Mouse (Mus musculus): Measurements from ENCODE around the gene Cep85l.

Cep85l gene

GRCm38 (mm10) chr10:53379709-53380106 lies at the start of gene Cep85l:
Gene Cep85l, minus strand, starts transcription at chr10:53379947.
- in situ Hi-C loops (cut with MboI, MseI), result no loop called here

GRCm38 (mm10) chr10:53428695-53429447 lies 49.1 kb upstream of the Cep85l start:
- in situ Hi-C loops (cut with MboI, MseI), result no loop called here

GRCm38 (mm10) chr10:53426524-53426923 lies 46.8 kb upstream of the Cep85l start:
- in situ Hi-C loops (cut with MboI, MseI), result no loop called here

GRCm38 (mm10) chr10:53423091-53423490 lies 43.3 kb upstream of the Cep85l start:
- in situ Hi-C loops (cut with MboI, MseI), result no loop called here

GRCm38 (mm10) chr10:53422206-53422605 lies 42.5 kb upstream of the Cep85l start:
- in situ Hi-C loops (cut with MboI, MseI), result no loop called here

GRCm38 (mm10) chr10:53421613-53422012 lies 41.9 kb upstream of the Cep85l start:
- in situ Hi-C loops (cut with MboI, MseI), result no loop called here

DNA sequence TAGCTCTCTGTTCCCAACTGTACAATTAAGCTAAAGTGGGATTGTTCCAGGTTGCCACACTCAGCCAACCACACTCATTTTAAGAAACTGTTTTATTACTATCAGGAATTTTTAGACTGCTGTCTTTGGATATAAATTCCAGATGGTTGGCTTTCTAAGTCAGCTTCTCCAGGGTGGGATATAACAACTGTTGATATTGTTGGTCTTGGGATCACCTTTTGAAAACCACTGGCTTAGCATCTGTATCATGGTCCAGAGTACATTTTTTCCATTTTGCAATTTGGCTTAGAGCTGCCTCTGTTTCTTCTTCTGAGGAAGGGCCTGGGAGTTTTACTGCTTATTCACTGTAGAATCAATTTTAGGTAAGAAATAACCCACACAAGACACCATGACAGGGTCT lies 40.3 kb upstream of the Cep85l start:
- in situ Hi-C loops (cut with MboI, MseI), result no loop called here

DNA sequence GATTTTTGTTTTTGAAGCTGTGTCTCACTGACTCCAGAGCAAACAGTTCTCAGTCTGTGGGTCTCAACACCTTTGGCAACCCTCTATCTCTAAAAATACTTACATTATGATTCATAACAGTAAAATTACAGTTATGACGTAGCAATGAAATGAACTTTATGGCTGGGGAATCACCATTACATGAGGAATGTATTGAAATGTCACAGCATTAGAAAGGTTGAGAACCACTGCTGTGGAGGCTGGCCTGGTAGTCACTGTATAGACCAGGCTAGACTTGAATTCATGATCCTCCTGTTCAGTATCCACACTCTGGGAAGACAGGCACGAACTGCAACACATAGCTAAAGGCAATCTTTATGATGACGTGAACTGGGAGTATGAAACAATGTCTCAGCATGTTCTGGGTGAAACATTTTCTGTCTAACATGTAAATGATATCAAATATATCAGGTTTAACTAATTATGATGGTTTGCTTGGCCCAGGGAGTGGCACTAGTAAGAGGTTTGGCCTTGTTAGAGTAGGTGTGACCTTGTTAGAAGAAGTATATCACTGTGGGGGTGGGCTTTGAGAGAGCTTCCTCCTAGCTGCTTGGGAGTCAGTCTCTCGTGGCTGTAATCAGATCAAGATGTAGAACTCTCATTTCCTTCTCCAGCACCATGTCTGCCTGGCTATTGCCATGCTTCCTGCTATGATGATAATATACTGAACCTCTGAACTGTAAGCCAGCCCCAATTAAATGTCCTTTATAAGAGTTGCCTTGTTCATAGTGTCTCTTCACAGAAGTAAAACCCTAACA lies 39.6 kb upstream of the Cep85l start:
- in situ Hi-C loops (cut with MboI, MseI), result no loop called here

DNA sequence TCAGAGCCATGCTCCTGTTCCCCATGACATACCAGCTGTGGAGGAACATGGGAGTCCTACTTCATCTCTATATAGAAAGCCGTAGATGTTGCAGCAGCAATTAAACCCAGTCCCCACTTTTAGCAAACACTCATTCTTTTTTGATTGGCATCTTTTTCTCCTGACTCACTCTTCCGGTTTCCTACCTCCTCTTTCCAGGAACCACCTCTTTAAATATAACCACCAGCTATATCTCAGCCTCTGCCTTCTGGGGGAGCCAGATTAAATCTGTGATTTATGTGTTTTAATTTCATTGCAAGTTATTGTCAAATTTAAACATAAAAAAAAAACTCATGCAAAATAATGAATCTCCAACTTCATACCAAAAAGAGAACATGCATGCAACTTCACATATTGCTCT lies 37.3 kb upstream of the Cep85l start:
- in situ Hi-C loops (cut with MboI, MseI), result no loop called here

DNA sequence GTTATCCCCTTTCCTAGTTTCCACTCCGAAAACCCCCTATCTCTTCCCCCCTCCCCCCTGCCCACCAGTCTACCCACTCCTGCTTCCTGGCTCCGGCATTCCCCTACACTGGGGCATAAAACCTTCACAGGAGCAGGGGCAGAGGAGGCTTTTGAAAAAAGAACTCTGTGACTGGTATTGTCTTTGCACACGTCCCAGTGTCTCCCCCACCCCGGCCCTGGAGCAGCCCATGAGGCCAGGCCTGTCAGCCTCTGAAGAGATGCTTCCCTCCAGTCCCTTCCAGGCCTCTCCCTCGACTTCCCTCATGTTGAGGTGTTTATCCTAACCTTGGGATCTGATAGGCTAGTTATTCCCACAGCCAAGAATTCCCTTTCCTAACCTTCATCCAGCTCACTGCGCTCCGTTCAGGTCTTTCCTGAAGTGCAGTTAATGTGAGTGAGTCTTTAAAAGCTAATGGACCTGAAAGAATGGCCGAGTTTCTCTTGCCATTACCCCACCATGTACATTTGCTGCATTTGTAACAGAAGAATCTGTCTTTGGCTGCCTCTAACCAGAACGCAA lies 36.5 kb upstream of the Cep85l start:
- in situ Hi-C loops (cut with MboI, MseI), result no loop called here

- in situ Hi-C loops (cut with MboI, MseI), result no loop called here
Observed at GRCm38 (mm10) chr10:53415252-53415651, 35.5 kb upstream of the Cep85l start.

DNA sequence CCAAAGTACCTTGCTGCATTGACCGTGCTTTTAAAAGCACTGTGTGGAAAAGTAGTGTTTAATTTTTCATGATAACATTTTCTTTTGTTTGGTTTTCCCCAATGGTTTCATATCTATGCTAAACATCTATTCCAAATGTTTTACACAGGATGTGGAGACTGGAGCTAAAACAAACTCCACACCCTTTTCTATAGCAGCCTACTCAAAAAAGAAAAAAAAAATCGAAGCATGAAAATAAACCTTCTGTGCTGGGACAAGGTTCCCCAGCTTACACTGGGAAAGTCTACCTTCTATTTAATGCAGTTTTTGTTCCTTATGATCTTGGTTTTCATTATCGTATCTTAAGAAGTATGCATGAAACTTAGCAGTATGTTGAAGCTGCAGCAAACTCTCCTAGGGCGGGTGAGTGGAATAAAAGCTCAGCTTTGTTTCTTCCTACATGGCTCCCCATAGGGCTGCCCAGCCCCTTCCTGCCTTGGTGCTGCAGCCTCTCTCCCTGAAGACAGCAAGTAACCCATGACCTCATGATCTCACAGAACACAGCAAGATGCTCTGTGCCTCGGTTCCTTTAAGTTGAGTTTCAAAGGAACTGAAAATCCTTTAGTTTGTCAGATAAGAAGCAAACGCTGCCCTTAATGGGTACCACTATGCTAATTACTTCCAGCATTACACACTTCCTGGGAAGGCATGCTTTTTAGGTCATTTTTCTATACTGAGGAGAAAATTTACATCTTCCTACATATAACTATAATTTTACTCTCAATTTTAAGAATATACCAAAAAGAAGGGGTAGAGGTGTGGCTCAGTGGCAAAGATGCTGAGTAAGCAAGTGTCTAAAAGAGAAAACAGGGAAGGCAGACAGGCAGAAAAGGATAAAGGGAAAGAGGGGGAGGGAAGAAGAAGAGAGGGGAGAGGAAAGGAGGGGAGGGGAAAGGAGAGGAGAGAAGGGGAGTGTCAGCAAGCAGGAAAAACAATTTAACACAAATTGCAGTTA lies 34.6 kb upstream of the Cep85l start:
- in situ Hi-C loops (cut with MboI, MseI), result no loop called here

DNA sequence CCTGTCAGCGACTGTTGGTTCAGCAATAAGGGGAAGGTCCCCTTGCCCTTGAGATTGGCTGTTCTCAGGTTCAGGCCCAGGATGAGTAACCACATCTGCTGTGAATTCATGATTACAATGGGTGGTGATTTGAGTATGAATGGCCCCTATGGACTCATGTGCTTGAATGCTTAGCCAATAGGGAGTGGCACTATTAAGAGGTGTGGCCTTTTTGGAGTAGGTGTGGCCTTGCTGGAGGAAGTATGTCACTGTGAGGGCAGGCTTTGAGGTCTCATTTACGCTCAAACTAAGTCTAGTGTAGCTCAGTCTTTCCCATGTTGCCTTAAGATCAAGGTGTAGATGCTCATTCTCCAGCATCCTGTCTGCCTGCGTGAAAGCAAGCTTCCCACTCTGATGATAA lies 33.2 kb upstream of the Cep85l start:
- in situ Hi-C loops (cut with MboI, MseI), result no loop called here

- in situ Hi-C loops (cut with MboI, MseI), result no loop called here
Observed at GRCm38 (mm10) chr10:53412165-53412564, 32.4 kb upstream of the Cep85l start.

GRCm38 (mm10) chr10:53410831-53411230 lies 31.1 kb upstream of the Cep85l start:
- in situ Hi-C loops (cut with MboI, MseI), result no loop called here

DNA sequence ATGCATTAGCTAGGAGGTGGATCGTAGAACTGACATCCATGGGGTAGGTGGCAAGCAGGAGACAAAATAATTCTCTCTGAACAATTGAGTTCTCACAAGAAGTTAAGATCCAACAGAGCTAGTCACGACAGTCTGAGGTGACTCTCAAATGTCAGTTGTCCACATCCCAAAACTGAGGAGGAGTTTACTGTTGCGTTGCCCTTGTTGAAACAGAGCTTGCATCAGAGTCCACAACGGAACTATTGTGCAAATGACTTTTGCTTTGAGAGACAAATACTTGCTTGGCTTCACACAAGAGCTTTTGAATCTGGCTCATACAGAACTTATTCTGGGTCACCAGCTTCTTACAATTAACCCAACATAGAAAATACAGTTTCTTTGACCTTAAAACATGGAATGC lies 27.7 kb upstream of the Cep85l start:
- in situ Hi-C loops (cut with MboI, MseI), result no loop called here

DNA sequence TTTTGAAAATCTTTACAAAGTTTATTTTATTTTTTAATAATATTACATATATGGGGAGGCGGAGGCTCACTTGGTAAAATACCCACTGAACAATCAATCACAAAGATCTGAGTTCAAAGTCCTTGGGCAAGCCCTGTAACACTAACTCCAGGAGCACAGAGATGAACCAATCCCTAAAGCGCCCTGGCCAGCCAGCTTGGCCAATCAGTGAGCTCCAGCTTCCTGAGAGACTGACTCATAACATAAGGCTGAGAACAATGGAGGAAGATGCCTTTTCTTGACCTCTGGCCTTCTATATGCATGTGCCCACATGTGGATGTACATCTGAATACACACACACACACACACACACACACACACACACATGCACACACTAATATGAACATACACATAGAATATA lies 27.1 kb upstream of the Cep85l start:
- in situ Hi-C loops (cut with MboI, MseI), result no loop called here

DNA sequence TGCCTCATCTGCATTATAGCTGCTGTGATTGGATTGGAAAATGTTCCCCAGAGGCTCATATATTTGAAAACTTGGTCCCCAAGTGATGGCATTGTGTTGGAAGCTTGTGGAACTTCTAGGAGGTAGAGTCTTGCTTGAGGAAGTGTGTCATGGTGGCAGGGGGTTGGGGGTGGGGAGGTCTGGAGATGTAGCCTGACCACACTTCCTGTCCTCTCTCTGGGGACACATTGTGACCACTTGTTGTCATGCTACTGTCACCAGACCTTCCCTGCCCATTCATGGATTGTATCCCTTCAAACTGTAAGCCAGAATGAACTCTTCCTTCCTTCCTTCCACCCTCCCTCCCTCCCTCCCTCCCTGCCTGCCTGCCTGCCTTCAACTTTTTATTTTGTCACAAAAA lies 22.5 kb upstream of the Cep85l start:
- in situ Hi-C loops (cut with MboI, MseI), result no loop called here

DNA sequence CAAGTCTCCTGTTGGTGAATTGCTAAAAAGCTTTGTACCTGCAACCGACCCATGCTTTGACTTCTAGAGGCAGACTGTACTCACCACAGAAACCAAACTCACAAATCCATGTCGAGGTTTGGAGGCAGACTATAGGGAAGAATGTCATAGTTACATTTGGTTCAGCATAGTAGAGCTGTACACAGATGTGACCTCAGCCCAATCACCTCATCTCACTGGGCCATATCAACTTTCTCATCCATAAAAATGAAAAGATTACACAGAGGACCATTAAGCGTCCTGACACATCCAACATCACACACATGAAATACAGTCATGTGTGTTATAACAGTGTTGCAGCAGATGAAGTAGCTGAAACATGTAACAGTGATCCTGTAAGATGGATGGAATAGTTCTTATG lies 19.3 kb upstream of the Cep85l start:
- in situ Hi-C loops (cut with MboI, MseI), result no loop called here

DNA sequence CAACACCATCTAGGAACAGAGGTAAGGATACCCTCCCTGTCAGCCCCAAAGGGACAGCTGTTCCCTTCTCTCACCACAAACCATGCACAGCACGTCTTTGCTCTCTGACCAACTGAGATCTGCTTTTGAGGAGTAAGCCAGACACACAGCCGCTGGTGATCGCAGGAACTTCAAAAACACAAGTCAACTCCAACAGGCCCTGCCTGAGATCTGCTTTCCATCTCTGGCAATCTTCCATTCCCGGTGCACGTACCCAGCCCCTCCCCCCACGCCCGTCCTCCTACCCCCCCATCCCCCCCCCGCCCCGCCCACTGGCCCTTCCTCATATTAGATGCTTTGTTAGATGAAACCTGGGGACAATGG lies 18.8 kb upstream of the Cep85l start:
- in situ Hi-C loops (cut with MboI, MseI), result no loop called here

DNA sequence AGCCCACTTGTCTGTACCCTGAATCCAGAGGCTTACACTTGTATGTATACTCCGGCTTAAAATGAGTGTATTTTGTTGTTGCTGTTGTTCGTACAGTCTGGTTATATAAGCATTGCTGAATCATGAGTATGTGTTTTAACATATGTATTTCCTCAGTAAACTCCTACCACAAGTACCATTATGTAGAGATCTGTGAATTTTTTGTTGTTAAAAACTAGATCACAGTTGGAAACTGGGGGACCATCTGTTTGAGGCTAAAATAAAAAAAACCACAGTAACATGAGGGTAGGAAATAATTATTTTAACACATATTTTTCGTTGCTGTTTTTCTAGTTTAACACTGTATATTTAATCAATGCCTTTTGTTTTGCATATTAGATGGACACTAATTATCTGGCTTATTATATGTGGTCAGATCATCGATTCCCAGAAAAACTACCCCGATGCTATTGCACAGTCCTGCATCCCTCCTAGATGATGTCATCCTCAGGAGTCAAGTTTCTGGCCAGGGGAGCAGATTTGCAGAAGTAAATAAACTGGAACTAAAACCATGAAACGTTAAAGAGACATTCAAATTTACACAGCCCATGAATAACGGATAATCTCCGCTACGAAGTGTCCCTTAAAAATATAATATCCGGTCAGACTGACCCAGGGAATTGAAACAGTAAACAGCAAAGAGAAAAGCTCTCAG lies 18.2 kb upstream of the Cep85l start:
- in situ Hi-C loops (cut with MboI, MseI), result no loop called here

Data from T-helper 2 cell (primary cell).